Mouse (Mus musculus): ENCODE data around the gene Sema6c.

Sema6c gene

GRCm38 (mm10) chr3:95142617-95143011 is 17.6 kb upstream of the Sema6c start:
- DNase-seq (ENCODE audit: low spot score) = peak; percentile 83

GRCm38 (mm10) chr3:95147924-95148323 is 12.3 kb upstream of the Sema6c start:
- DNase-seq (ENCODE audit: low spot score) = no peak

- DNase-seq (ENCODE audit: low spot score) = peak; percentile 65
Measured at GRCm38 (mm10) chr3:95153874-95154273, 6.4 kb upstream of the Sema6c start.

- no peak for DNase-seq (ENCODE audit: low spot score)
Measured at GRCm38 (mm10) chr3:95159511-95159986, 708 bp upstream of the Sema6c start.

GRCm38 (mm10) chr3:95161041-95161551 is 839 bp downstream of the Sema6c start:
- DNase-seq (ENCODE audit: low spot score) = no peak

GRCm38 (mm10) chr3:95161618-95162344 is 1.5 kb downstream of the Sema6c start:
- no peak for DNase-seq (ENCODE audit: low spot score)

DNA sequence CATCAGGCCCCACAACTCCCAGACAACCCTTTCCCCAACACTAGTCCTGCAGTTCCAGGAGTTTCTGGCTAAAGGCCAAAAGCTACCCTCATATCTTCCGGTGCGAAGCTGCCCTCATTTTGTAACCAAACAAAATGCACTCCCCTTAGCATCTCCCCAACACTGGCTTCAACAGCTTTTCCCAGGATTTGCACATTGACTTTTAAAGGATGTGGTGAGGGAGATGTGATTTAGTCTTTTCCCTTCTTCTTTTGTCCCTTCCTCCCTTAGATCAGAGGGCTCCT is 2.0 kb downstream of the Sema6c start:
- no peak for DNase-seq (ENCODE audit: low spot score)

DNA sequence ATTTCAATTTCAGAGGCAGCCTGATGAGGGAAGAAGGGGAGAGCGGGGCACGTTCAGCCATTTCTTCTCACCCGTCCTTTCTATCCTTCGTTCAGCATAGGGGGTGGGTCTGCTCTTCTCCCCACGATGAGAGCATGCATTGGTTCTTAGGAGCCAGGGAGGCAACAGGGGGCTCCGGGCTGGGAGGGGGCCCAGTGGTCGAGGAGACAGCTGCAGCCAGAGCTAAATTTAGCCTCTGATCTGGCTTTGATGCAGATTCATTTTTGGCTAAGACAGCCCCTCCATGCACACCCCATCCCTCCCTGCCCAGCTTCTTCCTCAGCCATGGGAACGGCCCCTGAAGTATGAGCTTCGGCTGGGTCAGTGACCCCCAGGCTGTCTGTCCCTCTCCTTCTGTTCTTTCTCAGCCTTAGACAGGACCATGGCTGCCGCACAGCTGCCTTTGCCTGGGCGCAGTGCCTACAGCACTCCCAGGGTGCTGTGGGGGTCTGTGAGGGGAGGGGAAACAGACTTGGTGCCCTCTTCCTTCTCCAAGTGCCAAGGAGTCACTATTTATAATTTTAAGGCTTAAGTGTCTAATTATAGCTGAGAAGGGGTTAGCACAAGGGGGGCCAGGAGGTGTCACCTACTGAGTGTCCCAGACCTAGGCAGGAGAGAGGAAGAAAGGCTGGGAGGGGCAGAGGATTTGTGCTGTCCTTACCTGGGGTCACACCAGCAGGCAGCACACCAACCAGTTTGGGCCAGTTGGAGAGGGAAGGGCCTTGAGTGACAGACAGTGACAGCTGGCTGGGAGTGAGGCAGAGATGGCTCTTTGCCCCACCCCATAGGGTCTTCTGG is 3.4 kb downstream of the Sema6c start:
- no peak for DNase-seq (ENCODE audit: low spot score)

DNA sequence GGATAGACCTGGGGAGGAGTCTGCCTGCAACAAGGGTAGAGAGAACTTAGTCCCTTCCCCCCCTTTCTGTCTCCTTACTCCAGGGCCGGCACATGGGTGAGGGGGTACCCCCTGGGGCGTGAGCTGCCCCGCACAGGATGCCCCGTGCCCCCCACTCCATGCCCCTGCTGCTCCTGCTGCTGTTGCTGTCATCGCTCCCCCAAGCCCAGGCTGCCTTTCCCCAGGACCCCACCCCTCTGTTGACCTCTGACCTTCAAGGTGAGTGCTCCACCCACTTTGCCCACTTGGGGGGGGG is 3.9 kb downstream of the Sema6c start:
- DNase-seq (ENCODE audit: low spot score) = no peak

DNA sequence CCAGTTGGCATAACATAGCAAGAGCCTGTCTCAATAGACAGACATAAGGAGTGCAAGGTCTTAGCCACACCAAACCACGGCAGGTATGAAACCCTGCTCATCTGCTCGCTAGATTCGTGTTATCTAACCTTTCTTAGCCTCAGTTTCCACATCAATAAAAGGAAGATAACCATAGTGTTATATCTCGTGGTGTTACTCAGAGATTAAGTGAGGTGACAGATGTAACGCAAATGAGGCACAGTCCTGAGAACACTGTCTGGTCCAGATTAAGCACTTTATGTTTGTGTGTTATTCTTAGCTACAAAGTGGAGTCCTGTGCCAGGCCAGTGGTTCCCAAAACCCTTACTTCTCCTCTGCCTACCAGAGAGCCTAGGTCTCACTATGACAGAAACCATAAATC is 4.6 kb downstream of the Sema6c start:
- no peak for DNase-seq (ENCODE audit: low spot score)

DNA sequence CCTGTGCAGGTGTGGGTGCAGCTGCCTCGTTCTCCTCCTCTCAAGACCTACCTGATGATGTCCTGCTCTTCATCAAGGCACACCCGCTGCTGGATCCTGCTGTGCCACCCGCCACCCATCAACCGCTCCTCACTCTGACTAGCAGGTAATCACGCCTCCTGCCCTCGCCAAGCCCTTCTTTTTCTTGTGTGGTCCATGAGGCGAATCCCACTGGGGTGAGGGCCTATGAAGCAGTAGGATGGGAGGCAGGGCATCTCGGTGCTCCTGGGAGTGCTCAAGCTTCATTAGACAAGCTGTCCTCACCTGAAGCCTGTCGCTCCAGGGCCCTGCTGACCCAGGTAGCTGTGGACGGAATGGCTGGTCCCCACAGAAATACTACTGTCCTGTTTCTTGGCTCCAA is 9.7 kb downstream of the Sema6c start:
- no peak for DNase-seq (ENCODE audit: low spot score)

DNA sequence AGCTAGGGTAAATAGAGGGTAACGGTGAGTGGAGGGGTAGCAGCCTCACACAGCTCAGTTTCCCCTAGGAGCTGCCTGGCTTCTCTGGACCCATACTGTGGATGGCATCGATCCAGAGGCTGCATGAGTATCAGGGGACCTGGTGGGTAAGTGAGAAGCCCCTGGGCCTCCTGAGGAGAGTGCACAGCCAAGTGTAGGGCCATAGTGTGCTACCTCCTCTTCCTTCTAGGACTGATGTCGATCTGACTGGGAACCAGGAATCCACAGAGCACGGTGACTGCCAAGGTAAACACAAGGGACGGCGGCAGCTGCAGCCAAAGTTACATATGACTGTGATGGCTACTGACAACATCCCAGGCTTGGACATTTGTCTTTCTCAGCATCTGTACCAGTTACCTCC is 10.8 kb downstream of the Sema6c start:
- DNase-seq (ENCODE audit: low spot score) = no peak

- DNase-seq (ENCODE audit: low spot score) = no peak
Measured at GRCm38 (mm10) chr3:95172526-95173255, 12.4 kb downstream of the Sema6c start.

- DNase-seq (ENCODE audit: low spot score) = no peak
Measured at GRCm38 (mm10) chr3:95173256-95173949, 13.1 kb downstream of the Sema6c start.

- peak; percentile 74 for DNase-seq (ENCODE audit: low spot score)
Measured at GRCm38 (mm10) chr3:95174011-95174592, 13.8 kb downstream of the Sema6c start.

- DNase-seq (ENCODE audit: low spot score) = no peak
Measured at GRCm38 (mm10) chr3:95176500-95176899, 16.2 kb downstream of the Sema6c start.

DNA sequence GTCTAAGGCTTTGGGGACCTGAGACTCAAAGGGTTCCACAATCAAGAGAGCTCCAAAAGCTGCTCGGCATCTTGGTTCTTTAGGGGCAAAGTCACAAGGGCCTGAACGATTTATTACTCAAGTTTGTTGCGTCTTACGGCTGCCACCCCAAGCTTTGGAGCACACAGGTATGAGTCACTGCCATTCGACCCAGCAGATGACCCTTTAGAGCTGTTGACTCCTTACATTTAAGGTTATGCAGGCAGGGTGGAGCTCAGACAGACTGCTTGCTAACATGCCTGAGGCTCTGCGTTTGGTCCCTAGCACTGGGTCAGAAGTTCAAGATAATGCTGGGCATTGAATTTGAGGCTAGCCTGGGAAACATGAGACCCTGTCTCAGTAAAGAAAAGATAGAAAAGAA is 17.3 kb downstream of the Sema6c start:
- no peak for DNase-seq (ENCODE audit: low spot score)

GRCm38 (mm10) chr3:95178948-95179347 is 18.7 kb downstream of the Sema6c start:
- no peak for DNase-seq (ENCODE audit: low spot score)

DNA sequence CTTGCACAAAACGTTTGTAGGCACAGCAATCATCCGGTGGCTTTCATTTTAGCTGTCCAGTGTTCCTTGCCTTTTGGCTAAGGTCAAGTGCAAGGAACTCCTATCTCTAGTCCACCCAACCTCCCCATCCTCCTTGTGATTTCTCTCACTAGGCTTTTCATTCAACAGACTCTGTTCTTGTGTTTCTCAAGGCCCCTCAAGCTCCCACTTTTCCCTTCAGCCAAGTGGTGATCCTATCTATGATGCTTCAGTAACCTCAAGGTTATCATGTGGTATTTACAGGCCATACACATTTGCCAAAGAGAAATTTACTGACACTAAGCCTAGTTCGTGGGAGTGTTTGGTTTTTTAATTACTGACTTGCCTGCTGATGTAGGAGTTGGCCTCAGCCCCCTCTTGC is 19.6 kb downstream of the Sema6c start:
- no peak for DNase-seq (ENCODE audit: low spot score)

GRCm38 (mm10) chr3:95181841-95182240 is 21.6 kb downstream of the Sema6c start:
- DNase-seq (ENCODE audit: low spot score) = no peak

- no peak for DNase-seq (ENCODE audit: low spot score)
Measured at GRCm38 (mm10) chr3:95184796-95185577, 24.7 kb downstream of the Sema6c start.

Data from c-Kit-positive CD71-positive TER-119-positive erythroid progenitor cells, embryonic 14.5 days (primary cell).